Mouse (Mus musculus) intestine, postnatal 0 days (tissue): ENCODE results near the gene Med23. TPM values are rescaled to one million over a fixed set of nuclear protein-coding genes. Genes with fewer than 3 reads are reported as not detected.
A peak's percentile ranks its signal among the peaks of the same experiment; 100 is the strongest.

Experiments used
- ATAC-seq: fragments of 200-750 bp; cut with Nextera tagmentation; 2 replicates; pipeline ENCODE4 v1.8.0; 2017; ENCODE audit warnings: mild to moderate bottlenecking, moderate TSS enrichment, moderate library complexity
- H3K27ac ChIP-seq: fragments of 300-500 bp; sonication (generic); 2 replicates; pipeline ENCODE4 v1.5.1; 2014; ENCODE audit warnings: mild to moderate bottlenecking, low read depth, low read length, moderate library complexity
- H3K27me3 ChIP-seq: fragments of 300-500 bp; sonication (generic); replicated peaks from 2 replicates; pipeline ENCODE4 v1.6.1; 2014; ENCODE audit warnings: low read length, mixed read lengths; ENCODE audit not compliant: control insufficient read depth, insufficient read depth
- H3K36me3 ChIP-seq: fragments of 300-500 bp; sonication (generic); 2 replicates; pipeline ENCODE4 v1.6.1; 2014; ENCODE audit warnings: mild to moderate bottlenecking, moderate library complexity; ENCODE audit not compliant: control insufficient read depth, insufficient read depth
- H3K4me1 ChIP-seq: fragments of 300-500 bp; sonication (generic); replicated peaks from 2 replicates; pipeline ENCODE4 v1.6.1; 2014; ENCODE audit warnings: antibody characterized with exemption, low read length, mixed read lengths; ENCODE audit not compliant: control insufficient read depth, insufficient read depth
- H3K4me2 ChIP-seq: fragments of 300-500 bp; sonication (generic); replicated peaks from 2 replicates; pipeline ENCODE4 v1.6.1; 2014; ENCODE audit warnings: low read depth, mild to moderate bottlenecking, moderate library complexity
- H3K4me3 ChIP-seq: fragments of 300-500 bp; sonication (generic); 2 replicates; pipeline ENCODE4 v1.5.1; 2014; ENCODE audit warnings: low read depth, low read length
- H3K9ac ChIP-seq: fragments of 300-500 bp; sonication (generic); 2 replicates; pipeline ENCODE4 v1.6.1; 2014; ENCODE audit warnings: mild to moderate bottlenecking, low read depth, low read length
- H3K9me3 ChIP-seq: fragments of 300-500 bp; sonication (generic); 2 replicates; pipeline ENCODE4 v1.6.1; 2016; ENCODE audit warnings: mixed run types; ENCODE audit not compliant: control insufficient read depth
- CTCF ChIP-seq: sonication (generic); IDR thresholded peaks from 2 replicates; pipeline ENCODE4 v1.5.1; 2016; ENCODE audit warnings: low read depth, mild to moderate bottlenecking, control low read depth, antibody characterized with exemption, moderate library complexity
- WGBS: fragments of 180-500 bp; shearing (Covaris S2); extraction: QIAGEN DNeasy Blood & Tissue Kit; methylation state at CpG from one replicate; pipeline ENCODE4 v1.1.7; 2014; 5-methylcytosine and 5-hydroxymethylcytosine counted together
- polyA plus RNA-seq: library from polyadenylated mRNA; unstranded; fragments of >200 nt; fragmentation: Nextera tagmentation; extraction: Ambion mirVana; gene quantifications from 2 replicates; pipeline ENCODE4 v1.2.1, GENCODE M21; 2015

The Med23 gene
- polyA plus RNA-seq, 1 experiment from 2014 or later = 5.7 TPM

DNA sequence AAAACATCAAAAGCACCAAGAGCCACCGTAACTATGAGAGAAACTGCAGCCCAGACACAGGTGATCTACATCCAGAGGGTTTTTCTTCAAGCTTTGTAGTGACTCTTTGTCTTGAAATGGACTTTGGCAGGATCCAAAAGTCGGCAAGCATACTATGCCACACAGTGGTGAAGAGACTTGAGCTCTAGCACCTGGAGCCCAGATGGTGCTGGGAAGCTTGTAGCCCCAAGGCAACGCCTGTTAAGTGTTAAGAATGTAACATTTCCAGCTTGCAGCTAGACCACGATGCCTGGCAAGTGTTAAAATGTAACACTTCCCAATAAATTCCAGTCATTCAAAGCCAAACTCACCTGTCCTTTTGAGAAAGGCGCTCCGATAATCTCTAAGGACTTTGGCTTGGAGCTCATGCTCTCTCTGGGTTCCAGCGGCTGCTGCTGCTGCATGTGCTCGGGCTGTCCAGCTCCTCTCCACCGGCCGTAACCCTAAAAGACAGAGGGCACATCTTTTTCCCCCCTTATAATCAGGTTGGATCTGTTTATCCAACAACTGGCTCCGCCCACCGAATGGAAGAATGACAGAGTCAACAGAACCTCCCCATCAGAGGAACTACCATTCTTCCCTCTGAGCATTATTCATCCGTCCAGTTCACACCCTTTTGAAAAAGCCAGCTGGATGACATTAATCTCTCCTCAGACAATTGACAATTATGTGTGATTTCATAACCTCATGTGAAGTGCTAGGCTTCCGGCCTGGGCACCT lies 57.4 kb downstream of the Med23 start, which contains the start of gene Arg1:
Gene Arg1, minus strand, starts transcription at position 523 of the 759 bp plus-strand sequence.
- peak; percentile 80 for ATAC-seq
- H3K36me3 ChIP-seq = no peaks in the 10 kb centered on the region
- H3K4me3 ChIP-seq = 0 out of 2 replicates have a peak within 1 kb of the TSS, but pooled peaks have one; percentile 17
- H3K4me1 ChIP-seq = peaks cover 5% of the 10 kb centered on the region
- H3K4me2 ChIP-seq = peak within 1 kb of the TSS; percentile 50
- H3K27me3 ChIP-seq = no peaks in the 10 kb centered on the region
- no peak within 1 kb of the TSS for H3K27ac ChIP-seq
- no peak for TF ChIP-seq CTCF
- H3K9me3 ChIP-seq = no peaks in the 10 kb centered on the region
- WGBS = 17% methylated on average over 14 of the region's 14 CpGs
- no peak within 1 kb of the TSS; the same call in none of the 2 replicates for H3K9ac ChIP-seq

DNA sequence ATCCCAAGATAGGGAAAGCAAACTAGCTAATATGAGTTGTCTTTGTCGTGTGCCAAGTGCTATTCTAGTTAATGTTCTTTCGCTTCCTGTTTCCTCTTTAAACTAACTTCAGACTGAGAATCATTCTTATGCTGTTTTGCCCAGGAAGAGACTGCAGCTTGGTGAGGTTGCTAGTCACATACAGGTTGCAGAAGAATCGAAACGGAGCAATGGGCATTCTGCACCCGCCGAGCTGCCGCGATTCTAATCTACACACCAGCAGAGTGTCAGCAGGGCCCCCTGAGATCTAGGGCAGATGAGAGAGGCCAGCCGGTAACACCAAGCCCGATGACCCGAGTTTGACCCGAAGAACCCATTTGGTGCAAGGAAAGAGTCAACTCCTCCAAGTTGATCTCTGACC lies 58.3 kb downstream of the Med23 start:
- Histone ChIP-seq H3K36me3 (no peaks in the 10 kb centered on the region), H3K9me3 (no peaks in the 10 kb centered on the region), H3K27ac (no peak overlapping the region), H3K4me1 (peaks cover 5% of the 10 kb centered on the region), H3K4me3 (0 out of 2 replicates have a peak overlapping the region, but pooled peaks have one; percentile 17), H3K4me2 (peak overlapping the region; percentile 50), H3K9ac (no peak overlapping the region; the same call in 1 of the 2 replicates), H3K27me3 (no peaks in the 10 kb centered on the region)
- 4% methylated on average over 12 of the region's 12 CpGs for WGBS
- ATAC-seq = no peak
- TF ChIP-seq CTCF = no peak

DNA sequence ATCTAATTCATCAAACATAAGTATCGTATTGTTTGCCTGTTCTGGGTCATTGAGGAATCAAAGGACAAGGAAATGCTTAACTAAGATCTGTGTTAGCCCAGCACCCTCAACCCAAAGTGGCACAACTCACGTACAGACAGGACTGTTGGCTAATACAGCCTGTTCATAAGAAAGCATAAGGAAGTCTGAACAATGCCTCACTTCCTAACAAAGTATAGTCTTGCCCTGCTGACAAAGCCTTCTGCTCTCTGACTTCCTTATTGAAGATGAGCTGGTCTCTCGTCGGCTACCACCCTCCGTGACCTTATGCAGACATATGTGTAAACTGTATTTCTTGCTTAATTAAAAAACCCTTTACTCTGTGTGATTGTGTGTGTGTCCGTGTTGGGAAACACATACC lies 60.4 kb downstream of the Med23 start:
- Histone ChIP-seq H3K27ac (no peak overlapping the region), H3K4me3 (no peak overlapping the region), H3K4me2 (no peak overlapping the region), H3K9me3 (no peaks in the 10 kb centered on the region), H3K36me3 (no peaks in the 10 kb centered on the region), H3K9ac (no peak overlapping the region), H3K27me3 (no peaks in the 10 kb centered on the region), H3K4me1 (peaks cover 5% of the 10 kb centered on the region)
- no peak for ATAC-seq
- 67% methylated on average over 6 of the region's 6 CpGs for WGBS
- no peak for TF ChIP-seq CTCF

DNA sequence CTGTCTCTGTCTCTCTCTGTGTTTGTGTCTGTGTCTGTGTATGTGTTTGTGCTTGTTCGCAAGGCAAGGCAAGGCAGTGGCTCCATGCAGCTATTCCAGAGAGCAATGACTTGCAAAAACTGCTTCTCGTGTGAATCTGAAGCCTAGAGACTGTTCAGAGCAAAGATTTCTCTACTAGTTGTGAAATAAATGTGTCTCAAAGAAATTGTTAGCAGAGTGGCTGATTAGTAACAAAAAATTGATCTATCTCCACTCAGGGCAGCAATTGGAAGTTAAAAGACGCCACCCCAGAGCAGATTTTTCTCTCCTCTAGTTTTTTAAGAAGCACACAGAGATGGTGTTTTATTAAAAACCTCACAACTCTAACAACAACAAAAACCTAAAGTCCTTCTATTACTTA lies 78.1 kb downstream of the Med23 start:
- no peak for ATAC-seq
- Histone ChIP-seq H3K4me3 (no peak overlapping the region), H3K9me3 (no peaks in the 10 kb centered on the region), H3K36me3 (no peaks in the 10 kb centered on the region), H3K4me1 (no peaks in the 10 kb centered on the region), H3K27ac (no peak overlapping the region), H3K27me3 (no peaks in the 10 kb centered on the region), H3K9ac (no peak overlapping the region), H3K4me2 (no peak overlapping the region)
- 67% methylated on average over 3 of the region's 3 CpGs for WGBS
- TF ChIP-seq CTCF = no peak

DNA sequence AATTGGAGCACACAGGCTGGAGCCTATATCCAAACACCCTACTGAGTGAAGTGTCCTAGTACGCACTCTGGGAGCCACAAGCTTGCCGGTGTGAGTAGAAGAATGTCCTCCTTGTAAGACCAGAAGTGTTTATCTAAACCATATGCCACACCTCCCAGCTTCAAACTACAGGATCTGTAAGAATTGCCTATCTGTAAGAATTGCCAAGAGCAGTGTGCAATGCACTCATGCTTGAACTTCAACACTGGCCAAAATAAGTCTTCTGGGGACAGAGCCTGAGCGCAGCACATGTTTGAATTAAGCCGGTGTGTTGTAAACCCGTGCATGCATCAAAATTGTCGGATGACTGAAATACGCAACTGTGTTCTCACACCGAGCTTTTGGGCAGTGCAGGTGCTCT lies 78.5 kb downstream of the Med23 start:
- Histone ChIP-seq H3K4me2 (no peak overlapping the region), H3K4me3 (no peak overlapping the region), H3K4me1 (no peaks in the 10 kb centered on the region), H3K9ac (no peak overlapping the region), H3K9me3 (no peaks in the 10 kb centered on the region), H3K27me3 (no peaks in the 10 kb centered on the region), H3K36me3 (no peaks in the 10 kb centered on the region), H3K27ac (no peak overlapping the region)
- 24% methylated on average over 8 of the region's 8 CpGs for WGBS
- no peak for ATAC-seq
- no peak for TF ChIP-seq CTCF

DNA sequence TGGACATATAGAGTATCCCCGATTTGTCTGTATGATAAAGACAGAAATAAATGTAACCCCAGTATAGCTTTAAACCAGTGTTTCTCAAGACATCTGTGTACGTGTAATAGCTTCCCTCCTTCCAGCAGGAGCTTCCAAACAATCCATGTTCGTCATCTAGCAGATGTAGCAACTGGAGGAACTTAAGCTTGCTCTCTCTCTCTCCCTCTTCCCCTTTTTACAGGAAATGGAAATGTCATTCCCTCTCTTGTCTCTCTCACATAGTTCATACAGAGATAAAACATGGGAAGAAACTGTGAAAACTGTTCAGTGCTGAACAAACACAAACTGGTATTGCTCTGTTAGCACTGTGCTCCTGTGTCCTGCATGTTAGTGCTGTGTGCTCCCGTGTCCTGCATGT lies 80.4 kb downstream of the Med23 start:
- no peak for TF ChIP-seq CTCF
- Histone ChIP-seq H3K27ac (no peak overlapping the region), H3K9me3 (no peaks in the 10 kb centered on the region), H3K4me1 (no peaks in the 10 kb centered on the region), H3K27me3 (no peaks in the 10 kb centered on the region), H3K4me3 (no peak overlapping the region), H3K9ac (no peak overlapping the region), H3K36me3 (no peaks in the 10 kb centered on the region), H3K4me2 (no peak overlapping the region)
- WGBS = 66% methylated on average over 4 of the region's 4 CpGs
- no peak for ATAC-seq
